In genomic region chr1:165114460-165115175, GRCm38 (mm10) we compare ENCODE assay signal across 8 mouse cellular contexts. TPM values are rescaled to one million over a fixed set of nuclear protein-coding genes. Genes with fewer than 3 reads are reported as not detected.
DNase-seq lines count a peak whose midpoint lies in the region; ATAC-seq lines count a peak whose summit lies in the region.

No protein-coding gene starts in this region.

- peak overlapping the region; percentile 49 for H3K4me2 ChIP-seq in liver, embryonic 16.5 days (ENCODE audit: low read depth, low read length)

- peak; percentile 37 to 81 for DNase-seq in left cerebral cortex, postnatal 14 days (ENCODE audit: low spot score in 2 of 2)
- no peak for DNase-seq in left cerebral cortex, postnatal 4 days
- peak; percentile 62 for DNase-seq in embryo, embryonic 11 days
- DNase-seq in heart, postnatal 10 days = peak; percentile 64 to 66
- DNase-seq in splenic B cell, adult 2 months (ENCODE audit: low read depth, low spot score) = peak; percentile 40
- DNase-seq in cerebellum, adult 9-11 months = no peak
- no peak for DNase-seq in gastrocnemius, postnatal 25 days

- H3K9me3 ChIP-seq in liver, embryonic 16.5 days (replicated peaks; ENCODE audit: control insufficient read depth, low read length) = no peaks in the 10 kb centered on the region

- no peaks in the 10 kb centered on the region for H3K27me3 ChIP-seq in liver, embryonic 16.5 days (ENCODE audit: control insufficient read depth, insufficient read depth, low read depth, low read length)
- H3K27me3 ChIP-seq in splenic B cell, adult 2 months (ENCODE audit: control insufficient read depth, insufficient read depth, low read length, poor library complexity, severe bottlenecking) = no peaks in the 10 kb centered on the region; the same call in none of the 2 replicates

- 0 out of 2 replicates have a peak overlapping the region, but pooled peaks have one; percentile 7 for H3K4me3 ChIP-seq in liver, embryonic 16.5 days (ENCODE audit: low read depth, low read length)

- H3K9ac ChIP-seq in liver, embryonic 16.5 days (ENCODE audit: low read depth, low read length) = no peak overlapping the region

- 14% methylated on average over 17 of the region's 17 CpGs for WGBS in liver, embryonic 16.5 days (ENCODE audit: insufficient replicate concordance)

- H3K36me3 ChIP-seq in liver, embryonic 16.5 days (ENCODE audit: control insufficient read depth, insufficient read depth) = no peaks in the 10 kb centered on the region
- no peaks in the 10 kb centered on the region for H3K36me3 ChIP-seq in splenic B cell, adult 2 months (ENCODE audit: control insufficient read depth, insufficient read depth, low read length, poor library complexity, severe bottlenecking)

- peak overlapping the region; percentile 59; the same call in 1 of the 2 replicates for H3K27ac ChIP-seq in liver, embryonic 16.5 days (ENCODE audit: low read length)

- peak; percentile 94 for ATAC-seq in liver, embryonic 16.5 days (ENCODE audit: low read depth)

- peaks cover 18% of the 10 kb centered on the region for H3K4me1 ChIP-seq in liver, embryonic 16.5 days (ENCODE audit: control insufficient read depth, low read depth, low read length)

- intact Hi-C loops in left cerebral cortex, postnatal 14 days (cut with DNase I) = loop anchor here (2.0 to 5.0 kb wide), 3 partner anchors 38 to 657 kb away; partner anchors contain the start of gene Atp1b1
- intact Hi-C loops in left cerebral cortex, postnatal 4 days (cut with DNase I) = loop anchor here (5.0 to 10.0 kb wide), 2 partner anchors 77 to 210 kb away; no protein-coding TSS in a partner anchor
- intact Hi-C loops in heart, postnatal 10 days (cut with DNase I) = loop anchor here (5.0 kb wide), 3 partner anchors 67 to 347 kb away; no protein-coding TSS in a partner anchor

RNA-seq across cellular contexts. Expression of gene Tbx19, which starts 46.0 kb away (rescaled TPM):
- not detected for total RNA-seq in left cerebral cortex, postnatal 14 days (2021)
- not detected for total RNA-seq in left cerebral cortex, postnatal 4 days (2021)
- not detected for total RNA-seq in heart, postnatal 10 days (2021)
- polyA plus RNA-seq in liver, embryonic 16.5 days (2015; fragmentation: Nextera tagmentation; extraction: Ambion mirVana) = not detected in 2 replicates
- not detected for total RNA-seq in gastrocnemius, postnatal 25 days (2021)

Comparison
In these comparisons a context has a peak if more than half of its experiments do, and no peak if none do; other contexts are left out.
1. DNase-seq: peak in left cerebral cortex, postnatal 14 days (2 of 2), embryo, embryonic 11 days (single experiment), heart, postnatal 10 days (2 of 2) and splenic B cell, adult 2 months (single experiment); none in left cerebral cortex, postnatal 4 days (single experiment), cerebellum, adult 9-11 months (single experiment) and gastrocnemius, postnatal 25 days (single experiment).